Mouse (Mus musculus) lung, postnatal 0 days (tissue): Measurements from ENCODE around the gene Ccl26.

Experiments used
- CTCF ChIP-seq: IDR thresholded peaks from 2 replicates; pipeline ENCODE4 v1.5.1; 2016; ENCODE audit warnings: antibody characterized with exemption, mild to moderate bottlenecking
- EP300 ChIP-seq: IDR thresholded peaks from 2 replicates; pipeline ENCODE4 v1.6.1; 2016; ENCODE audit warnings: antibody characterized with exemption, mild to moderate bottlenecking, control low read depth

DNA sequence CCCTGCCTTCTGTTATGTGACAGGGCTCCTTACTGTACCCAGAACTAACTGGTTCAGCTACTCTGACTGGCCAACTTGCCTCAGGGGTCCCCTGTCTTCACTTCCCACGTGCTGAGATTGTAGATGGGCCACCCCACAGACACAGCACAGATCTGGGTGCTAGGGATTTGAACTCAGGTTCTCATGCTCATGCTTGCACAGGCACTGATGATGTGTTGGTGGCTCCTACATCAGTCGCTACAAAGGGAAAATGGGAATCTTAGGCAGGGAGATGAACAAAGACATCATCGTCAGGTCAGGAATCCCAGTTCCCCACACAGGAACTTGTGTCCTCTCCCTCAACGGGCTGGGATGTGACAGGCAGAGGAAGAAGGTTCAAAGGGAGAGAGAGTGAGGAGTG lies 12.7 kb upstream of the Ccl26 start:
- TF ChIP-seq CTCF = no peak
- no peak for TF ChIP-seq EP300
